Mouse (Mus musculus) T-helper 1 cell (primary cell): ENCODE results near the gene Srek1.

Experiments used
- in situ Hi-C: fragments of 300-600 bp; cut with MboI, MseI; formaldehyde crosslinking; loops from one replicate; pipeline ENCODE4 v1.15.1; 2025; ENCODE audit warnings: high pct_unique_total_duplicates

Gene Srek1

GRCm38 (mm10) chr13:103774119-103774757 is at the start of gene Srek1:
Srek1 (minus strand) TSS chr13:103774608.
- in situ Hi-C loops = no loop called here

DNA sequence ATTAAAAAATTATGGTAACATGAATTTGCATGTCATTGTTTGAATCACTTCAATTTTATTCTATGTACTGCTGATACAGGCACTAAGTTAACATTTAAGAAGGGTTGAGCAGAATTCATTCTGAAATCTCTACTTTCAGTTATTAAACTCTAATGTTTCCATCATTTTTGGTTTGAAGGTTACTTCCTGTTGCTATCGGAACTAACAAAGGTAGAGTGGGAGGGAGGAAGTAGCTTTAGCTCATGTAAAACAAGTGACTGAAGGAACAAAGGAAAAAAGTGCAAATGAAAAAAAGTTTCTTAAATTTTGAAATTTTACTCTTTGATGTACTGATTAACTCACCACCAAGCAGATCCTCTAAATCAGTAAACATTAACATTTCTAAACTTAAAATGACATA is 47.9 kb upstream of the Srek1 start:
- in situ Hi-C loops = no loop called here

GRCm38 (mm10) chr13:103819377-103819776 is 45.0 kb upstream of the Srek1 start:
- in situ Hi-C loops = no loop called here

DNA sequence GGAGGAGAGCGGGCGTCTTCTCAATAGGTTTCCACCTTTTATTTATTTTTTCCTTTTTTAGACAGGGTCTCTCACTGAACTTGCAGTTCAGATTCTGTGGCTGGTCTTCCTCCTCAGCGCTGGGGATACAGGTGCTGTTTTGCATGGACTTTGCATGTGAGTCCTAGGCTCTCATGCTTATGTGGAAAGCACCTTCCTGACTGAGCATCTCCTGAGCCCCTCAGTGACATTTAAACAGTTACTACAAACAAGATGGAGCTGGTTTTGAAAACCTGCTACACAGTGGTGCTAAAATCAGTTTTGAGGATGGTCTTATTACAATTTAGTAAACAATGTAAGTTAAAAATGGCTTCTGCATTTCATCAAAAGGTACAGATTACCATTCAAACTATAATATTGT is 43.5 kb upstream of the Srek1 start:
- in situ Hi-C loops = no loop called here

GRCm38 (mm10) chr13:103807464-103807863 is 33.1 kb upstream of the Srek1 start:
- in situ Hi-C loops = no loop called here

DNA sequence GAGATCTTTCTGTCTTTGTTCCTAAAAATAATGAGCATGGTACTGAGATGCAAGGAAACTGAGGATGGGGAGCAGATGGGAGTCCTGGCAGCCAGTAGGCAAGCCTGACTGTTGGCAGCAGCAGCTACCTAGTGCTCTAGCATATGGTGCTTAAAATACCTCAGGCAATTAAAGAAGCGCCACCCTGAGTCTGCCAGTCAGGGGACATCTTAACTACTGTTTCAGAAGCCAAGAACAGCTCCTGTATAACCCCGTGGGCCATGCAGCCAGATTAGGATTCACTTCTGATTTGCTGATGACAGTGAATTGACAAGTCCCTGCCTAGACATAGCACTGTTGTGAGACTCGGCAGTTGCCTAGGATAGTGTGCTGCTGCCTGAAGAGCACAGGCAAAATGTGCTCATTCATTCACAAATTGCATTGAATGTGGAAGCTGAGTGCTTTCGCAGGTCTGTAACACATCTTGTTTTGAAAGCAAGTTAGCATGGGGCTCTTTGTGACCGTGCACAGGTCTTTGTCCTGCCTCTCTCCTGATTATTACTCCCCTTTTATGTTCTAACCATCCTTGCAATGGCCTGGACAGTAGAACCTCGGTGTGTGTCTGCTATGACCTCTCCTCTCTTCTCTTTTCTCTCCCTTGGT is 31.9 kb upstream of the Srek1 start:
- in situ Hi-C loops = no loop called here

DNA sequence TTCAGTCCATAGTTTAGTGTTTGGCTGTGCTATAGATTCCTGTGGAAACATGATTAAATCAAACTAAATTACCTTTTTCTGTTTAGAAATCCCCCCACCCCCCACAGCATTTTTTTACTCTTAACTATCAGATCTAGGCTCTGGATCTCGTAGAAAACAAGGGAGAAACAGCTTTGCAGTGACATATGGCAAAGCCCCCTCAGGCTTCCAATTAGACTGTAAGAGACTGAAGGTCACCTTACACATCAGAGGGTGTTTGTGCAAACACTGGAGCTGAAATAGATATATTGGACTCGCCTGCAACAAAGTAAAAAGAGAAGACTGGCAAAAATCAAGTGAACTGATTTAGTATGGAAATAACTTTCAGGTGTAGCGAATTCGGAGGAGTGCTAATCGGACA is 29.3 kb upstream of the Srek1 start:
- in situ Hi-C loops = no loop called here

DNA sequence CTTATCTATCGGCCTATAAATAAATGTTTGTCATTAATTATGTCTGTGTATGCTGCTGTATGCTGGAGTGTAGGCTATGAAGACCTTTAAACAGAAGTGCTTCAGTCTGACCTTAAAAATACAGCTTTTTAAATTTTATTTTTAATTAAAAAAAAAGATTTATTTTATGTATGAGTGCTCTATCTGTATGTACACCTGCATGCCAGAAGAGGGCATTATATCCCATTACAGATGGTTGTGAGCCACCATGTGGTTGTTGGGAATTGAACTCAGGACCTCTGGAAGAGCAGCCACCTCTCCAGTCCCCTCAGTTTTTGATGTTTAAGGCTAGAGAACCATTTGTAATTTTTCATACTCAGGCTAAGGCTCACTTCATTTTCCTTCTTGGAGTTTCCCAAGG is 26.6 kb upstream of the Srek1 start:
- in situ Hi-C loops = no loop called here

GRCm38 (mm10) chr13:103794688-103795543 is 20.5 kb upstream of the Srek1 start:
- in situ Hi-C loops = no loop called here

- in situ Hi-C loops = loop anchor here (5.0 to 10.0 kb wide), 2 partner anchors 78 to 305 kb away; no protein-coding TSS in a partner anchor
These were observed 5.6 kb upstream of the Srek1 start for GRCm38 (mm10) chr13:103779922-103780585.

GRCm38 (mm10) chr13:103777126-103777525 is 2.7 kb upstream of the Srek1 start:
- in situ Hi-C loops = loop anchor here (5.0 kb wide), 1 partner anchor 75 kb away; no protein-coding TSS in a partner anchor

- in situ Hi-C loops = no loop called here
These were observed 845 bp downstream of the Srek1 start for GRCm38 (mm10) chr13:103773407-103774118.

- in situ Hi-C loops = no loop called here
These were observed 1.5 kb downstream of the Srek1 start for GRCm38 (mm10) chr13:103772917-103773316.

DNA sequence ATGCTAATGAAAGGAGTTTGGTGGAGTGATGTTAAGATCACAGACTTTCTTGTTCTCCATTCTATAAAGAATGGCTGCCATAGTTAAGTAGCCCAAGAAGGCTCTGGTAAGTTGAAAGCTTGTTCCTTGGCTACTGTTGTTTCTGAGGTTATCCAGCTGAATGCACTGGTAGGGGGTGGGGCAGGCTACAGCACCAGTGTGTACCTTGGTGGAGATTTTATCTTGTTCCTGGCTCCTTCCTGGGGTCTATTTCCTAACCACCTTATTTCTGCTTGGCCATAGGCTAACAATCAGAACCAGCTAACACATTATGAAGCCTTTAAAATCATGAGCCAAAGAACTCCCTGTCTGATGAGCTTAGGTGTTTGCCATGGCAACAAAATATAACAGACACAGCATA is 3.6 kb downstream of the Srek1 start:
- in situ Hi-C loops = no loop called here

GRCm38 (mm10) chr13:103767935-103768334 is 6.5 kb downstream of the Srek1 start:
- in situ Hi-C loops = no loop called here

GRCm38 (mm10) chr13:103763640-103764039 is 10.8 kb downstream of the Srek1 start:
- in situ Hi-C loops = no loop called here

DNA sequence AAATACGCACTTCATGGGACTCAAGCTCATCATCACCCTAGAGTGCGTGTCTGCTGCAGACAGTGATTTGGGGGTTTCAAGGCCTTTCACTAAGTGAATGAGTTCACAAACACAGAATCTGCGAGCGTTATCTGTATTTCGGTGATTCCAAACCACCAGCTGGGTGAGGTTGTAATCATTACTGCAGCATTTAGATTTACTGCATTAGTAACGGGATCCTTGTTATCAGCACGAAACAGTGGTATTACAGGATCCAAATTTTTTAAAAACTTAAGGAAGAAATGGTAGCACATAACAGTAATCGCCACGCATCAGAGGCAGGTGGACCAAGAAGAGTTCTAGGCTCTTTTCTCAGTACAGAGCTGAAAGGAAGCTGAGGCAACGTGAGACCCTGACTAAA is 12.4 kb downstream of the Srek1 start:
- in situ Hi-C loops = no loop called here

DNA sequence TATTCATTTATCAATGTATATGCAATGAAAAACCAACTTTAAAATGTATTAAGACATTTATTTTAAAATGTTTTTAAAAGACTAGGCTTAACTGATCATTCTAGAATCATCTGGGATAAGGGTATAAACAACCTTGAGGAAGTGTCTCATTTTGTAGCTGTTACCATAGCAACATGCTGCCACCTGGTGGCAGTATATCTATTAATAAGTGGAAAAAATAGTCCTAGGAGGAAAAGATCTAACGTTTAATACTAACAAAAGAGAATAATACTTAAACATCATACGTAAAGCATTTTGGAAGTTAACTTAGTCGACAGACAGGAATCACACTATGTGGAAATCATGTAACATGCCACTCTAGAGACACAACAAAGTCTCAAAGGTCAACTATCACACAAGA is 23.0 kb downstream of the Srek1 start:
- in situ Hi-C loops = no loop called here

- in situ Hi-C loops = no loop called here
These were observed 28.7 kb downstream of the Srek1 start for GRCm38 (mm10) chr13:103745688-103746087.

DNA sequence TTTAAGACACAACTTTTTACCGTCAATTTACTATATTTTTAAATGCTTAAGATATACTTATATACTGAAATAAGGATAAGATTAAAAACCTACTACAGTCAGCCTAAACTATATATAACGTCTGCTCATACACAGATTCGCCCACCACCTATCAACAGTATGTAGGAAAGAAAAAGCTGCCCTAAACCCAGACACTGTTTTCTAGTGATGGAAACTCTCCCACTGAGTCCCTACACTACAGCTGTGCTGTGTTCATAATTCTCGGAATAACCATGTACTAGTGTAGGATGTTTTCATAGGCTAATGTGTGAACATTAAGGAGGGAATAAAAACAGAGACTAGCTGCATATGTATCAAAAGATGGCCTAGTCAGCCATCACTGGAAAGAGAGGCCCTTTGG is 29.2 kb downstream of the Srek1 start:
- in situ Hi-C loops = no loop called here

DNA sequence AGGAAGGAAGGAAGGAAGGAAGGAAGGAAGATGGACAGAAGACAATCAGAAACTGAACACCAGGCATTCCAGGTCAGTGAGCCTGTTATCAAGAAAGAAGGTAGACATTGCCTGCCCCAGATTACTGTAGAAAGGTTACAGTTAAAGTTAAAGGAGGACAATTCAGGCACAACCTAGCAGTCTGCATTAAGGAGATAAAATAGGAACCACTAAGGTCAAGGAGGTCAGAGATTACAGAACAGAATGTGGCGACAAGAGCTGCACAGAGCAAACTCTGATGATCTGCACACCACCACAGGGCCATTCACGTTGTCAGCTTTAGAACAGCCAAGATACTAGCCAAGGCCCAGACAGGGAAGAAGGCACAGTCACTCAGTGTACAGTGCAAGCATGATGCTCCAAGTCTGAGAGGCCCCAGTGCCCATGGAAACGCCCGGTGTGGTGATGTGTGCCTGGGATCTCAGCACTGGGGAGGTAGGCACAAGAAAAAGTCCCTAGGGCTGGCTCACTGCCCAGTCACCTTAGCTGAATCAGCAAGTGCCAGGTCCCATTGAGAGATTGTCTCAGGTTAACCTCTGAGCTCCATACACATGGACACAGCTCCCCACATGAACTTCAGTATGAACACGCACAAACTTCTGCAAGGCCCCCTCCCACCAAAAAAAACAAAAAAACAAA is 38.9 kb downstream of the Srek1 start:
- in situ Hi-C loops = no loop called here
